Mouse (Mus musculus): Measurements from ENCODE around the gene Psme2. TPM values are rescaled to one million over a fixed set of nuclear protein-coding genes. Genes with fewer than 3 reads are reported as not detected.

The Psme2 gene
- polyA plus RNA-seq, 1 experiment from 2014 or later = 286 TPM

GRCm38 (mm10) chr14:55608339-55608738 lies 17.4 kb upstream of the Psme2 start:
- Histone ChIP-seq H3K4me3 (replicated peaks; ENCODE audit: low read depth, low read length) (no peak overlapping the region), H3K27me3 (ENCODE audit: insufficient read depth, low read length) (no peaks in the 10 kb centered on the region), H3K9ac (ENCODE audit: low read depth, low read length) (no peak overlapping the region), H3K9me3 (replicated peaks; ENCODE audit: low read length) (no peaks in the 10 kb centered on the region), H3K36me3 (ENCODE audit: insufficient read depth, low read length) (peaks cover 36% of the 10 kb centered on the region), H3K4me2 (ENCODE audit: low read length) (no peak overlapping the region), H3K27ac (no peak overlapping the region), H3K4me1 (replicated peaks; ENCODE audit: insufficient read depth, low read length) (peaks cover 8% of the 10 kb centered on the region)
- DNase-seq (ENCODE audit: low spot score) (no peak), ATAC-seq (replicated peaks; ENCODE audit: low FRiP score, low read depth) (no peak)
- no peak for TF ChIP-seq CTCF (IDR thresholded peaks at IDR 0.05; ENCODE audit: low read depth)
- WGBS = 93% methylated on average over 6 of the region's 6 CpGs

DNA sequence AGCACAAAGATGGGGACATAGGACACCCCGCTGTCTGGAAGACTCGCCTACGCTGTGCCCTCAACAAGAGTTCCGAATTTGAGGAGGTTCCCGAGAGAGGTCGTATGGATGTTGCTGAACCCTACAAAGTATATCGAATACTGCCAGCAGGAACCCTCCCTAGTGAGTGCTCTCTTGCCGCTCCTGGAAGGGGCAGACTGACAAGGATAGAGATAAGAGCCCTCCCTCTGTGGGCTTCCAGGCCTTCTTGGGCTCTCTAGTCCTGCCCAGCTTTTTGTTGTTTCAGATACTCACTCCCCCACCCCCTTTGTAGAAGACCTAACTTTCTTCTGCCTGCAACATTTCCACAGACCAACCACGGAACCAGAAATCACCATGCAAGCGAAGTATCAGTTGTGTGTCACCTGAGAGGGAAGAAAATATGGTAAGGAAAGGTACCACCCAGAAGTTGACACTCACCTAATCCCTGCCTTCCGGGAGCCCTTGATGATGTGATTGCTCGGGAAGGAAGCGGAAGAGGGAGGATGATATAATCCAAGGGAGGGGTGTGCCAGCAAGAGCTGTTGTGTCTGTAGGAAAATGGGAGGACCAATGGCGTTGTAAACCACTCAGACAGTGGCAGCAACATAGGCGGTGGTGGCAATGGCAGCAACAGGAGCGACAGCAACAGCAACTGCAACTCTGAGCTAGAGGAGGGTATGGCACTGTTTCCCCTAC lies 15.0 kb upstream of the Psme2 start:
- Histone ChIP-seq H3K9ac (ENCODE audit: low read depth, low read length) (no peak overlapping the region), H3K36me3 (ENCODE audit: insufficient read depth, low read length) (peaks cover 52% of the 10 kb centered on the region), H3K4me2 (ENCODE audit: low read length) (no peak overlapping the region), H3K9me3 (replicated peaks; ENCODE audit: low read length) (no peaks in the 10 kb centered on the region), H3K4me1 (replicated peaks; ENCODE audit: insufficient read depth, low read length) (peaks cover 13% of the 10 kb centered on the region), H3K27me3 (ENCODE audit: insufficient read depth, low read length) (no peaks in the 10 kb centered on the region), H3K4me3 (replicated peaks; ENCODE audit: low read depth, low read length) (no peak overlapping the region), H3K27ac (no peak overlapping the region)
- WGBS = 93% methylated on average over 16 of the region's 16 CpGs
- no peak for TF ChIP-seq CTCF (IDR thresholded peaks at IDR 0.05; ENCODE audit: low read depth)
- ATAC-seq (replicated peaks; ENCODE audit: low FRiP score, low read depth) = no peak
- DNase-seq (ENCODE audit: low spot score) = no peak

DNA sequence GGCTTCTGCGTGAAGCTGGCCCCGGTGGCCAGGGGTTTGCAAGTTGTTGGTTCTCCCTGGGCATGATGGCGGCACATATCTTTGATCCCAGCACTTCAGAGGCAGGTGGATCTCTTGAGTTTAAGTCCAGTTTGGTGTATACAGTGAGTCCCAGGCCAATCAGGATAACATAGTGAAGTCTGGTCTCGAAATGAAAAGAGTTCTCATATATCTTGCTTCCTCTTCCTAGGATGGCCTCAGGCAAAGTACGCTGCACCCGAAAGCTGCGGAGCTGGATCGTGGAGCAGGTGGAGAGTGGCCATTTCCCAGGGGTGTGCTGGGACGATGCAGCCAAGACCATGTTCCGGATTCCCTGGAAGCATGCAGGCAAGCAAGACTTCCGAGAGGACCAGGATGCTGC lies 13.9 kb upstream of the Psme2 start:
- H3K4me1 ChIP-seq (replicated peaks; ENCODE audit: insufficient read depth, low read length) = peaks cover 13% of the 10 kb centered on the region
- H3K9me3 ChIP-seq (replicated peaks; ENCODE audit: low read length) = no peaks in the 10 kb centered on the region
- no peaks in the 10 kb centered on the region for H3K27me3 ChIP-seq (ENCODE audit: insufficient read depth, low read length)
- H3K9ac ChIP-seq (ENCODE audit: low read depth, low read length) = peak overlapping the region; percentile 60; the same call in 1 of the 2 replicates
- DNase-seq (ENCODE audit: low spot score) (no peak), ATAC-seq (replicated peaks; ENCODE audit: low FRiP score, low read depth) (no peak)
- TF ChIP-seq CTCF (IDR thresholded peaks at IDR 0.05; ENCODE audit: low read depth) = no peak
- H3K4me3 ChIP-seq (replicated peaks; ENCODE audit: low read depth, low read length) = peak overlapping the region; percentile 47
- peaks cover 54% of the 10 kb centered on the region for H3K36me3 ChIP-seq (ENCODE audit: insufficient read depth, low read length)
- peak overlapping the region; percentile 71 for H3K4me2 ChIP-seq (ENCODE audit: low read length)
- WGBS = 84% methylated on average over 11 of the region's 11 CpGs
- H3K27ac ChIP-seq = peak overlapping the region; percentile 87

- peak; percentile 99 for TF ChIP-seq CTCF (IDR thresholded peaks at IDR 0.05; ENCODE audit: low read depth)
- H3K4me3 ChIP-seq (replicated peaks; ENCODE audit: low read depth, low read length) = peak overlapping the region; percentile 47
- peak overlapping the region; percentile 87 for H3K27ac ChIP-seq
- peak; percentile 98 for DNase-seq (ENCODE audit: low spot score)
- WGBS = 9% methylated on average over 19 of the region's 19 CpGs
- H3K36me3 ChIP-seq (ENCODE audit: insufficient read depth, low read length) = peaks cover 53% of the 10 kb centered on the region
- peak; percentile 92 for ATAC-seq (replicated peaks; ENCODE audit: low FRiP score, low read depth)
- H3K9me3 ChIP-seq (replicated peaks; ENCODE audit: low read length) = no peaks in the 10 kb centered on the region
- peak overlapping the region; percentile 60 for H3K9ac ChIP-seq (ENCODE audit: low read depth, low read length)
- H3K27me3 ChIP-seq (ENCODE audit: insufficient read depth, low read length) = no peaks in the 10 kb centered on the region
- H3K4me1 ChIP-seq (replicated peaks; ENCODE audit: insufficient read depth, low read length) = peaks cover 13% of the 10 kb centered on the region
- H3K4me2 ChIP-seq (ENCODE audit: low read length) = peak overlapping the region; percentile 71
Observed at GRCm38 (mm10) chr14:55603633-55604576, 13.0 kb upstream of the Psme2 start.

DNA sequence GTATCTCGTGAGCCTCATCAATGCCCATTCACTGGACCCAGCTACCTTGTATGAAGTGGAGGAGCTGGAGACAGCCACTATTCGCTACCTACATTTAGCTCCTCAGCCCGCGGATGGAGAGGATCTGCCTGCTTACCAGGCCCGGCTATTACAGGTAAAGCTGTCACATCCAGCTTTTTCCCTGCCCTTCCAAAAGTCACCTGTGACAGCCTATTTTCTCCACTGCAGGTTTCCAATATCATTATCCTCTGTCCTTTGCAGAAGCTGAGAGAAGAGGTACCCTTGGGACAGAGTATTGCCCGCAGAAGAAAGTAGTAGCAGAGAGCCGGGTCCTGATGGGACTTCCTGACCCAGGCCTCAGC lies 12.3 kb upstream of the Psme2 start, which contains the start of gene Irf9:
Irf9 (plus strand) TSS at position 301 of the 362 bp plus-strand sequence.
- Histone ChIP-seq H3K9me3 (replicated peaks; ENCODE audit: low read length) (no peaks in the 10 kb centered on the region), H3K27me3 (ENCODE audit: insufficient read depth, low read length) (no peaks in the 10 kb centered on the region), H3K4me3 (replicated peaks; ENCODE audit: low read depth, low read length) (peak within 1 kb of the TSS; percentile 47), H3K36me3 (ENCODE audit: insufficient read depth, low read length) (peaks cover 54% of the 10 kb centered on the region), H3K4me1 (replicated peaks; ENCODE audit: insufficient read depth, low read length) (peaks cover 13% of the 10 kb centered on the region), H3K4me2 (ENCODE audit: low read length) (peak within 1 kb of the TSS; percentile 71), H3K9ac (ENCODE audit: low read depth, low read length) (peak within 1 kb of the TSS; percentile 60), H3K27ac (peak within 1 kb of the TSS; percentile 87)
- WGBS = 73% methylated on average over 7 of the region's 7 CpGs
- DNase-seq (ENCODE audit: low spot score) (no peak), ATAC-seq (replicated peaks; ENCODE audit: low FRiP score, low read depth) (no peak)
- TF ChIP-seq CTCF (IDR thresholded peaks at IDR 0.05; ENCODE audit: low read depth) = no peak
